Comparison of ENCODE assay signal across 11 mouse cellular contexts in genomic region chr3:21892864-21893404, GRCm38 (mm10).
DNase-seq lines count a peak whose midpoint lies in the region; ATAC-seq lines count a peak whose summit lies in the region.
"Had no signal": no experiment of that assay in that cellular context is flagged by ENCODE, and none has a peak within 500 bp of the region (broad histone marks: within the 10 kb centered on the region; RNA-seq: fewer than 3 reads in every experiment).

No protein-coding gene starts in this region.

- WGBS in embryonic facial prominence, embryonic 14.5 days, result 31% methylated on average over 8 of the region's 8 CpGs
- WGBS in hindbrain, embryonic 14.5 days, result 21% methylated on average over 8 of the region's 8 CpGs
- 18% methylated on average over 8 of the region's 8 CpGs for WGBS in midbrain, embryonic 15.5 days
- 59% methylated on average over 8 of the region's 8 CpGs for WGBS in heart, embryonic 12.5 days

- H3K4me2 ChIP-seq in embryonic facial prominence, embryonic 14.5 days (ENCODE audit: low read depth, low read length), result no peak overlapping the region
- peak overlapping the region; percentile 0; the same call in 1 of the 2 replicates for H3K4me2 ChIP-seq in hindbrain, embryonic 14.5 days (replicated peaks)
- peak overlapping the region; percentile 1; the same call in 1 of the 2 replicates for H3K4me2 ChIP-seq in midbrain, embryonic 15.5 days
- H3K4me2 ChIP-seq in heart, embryonic 12.5 days, result no peak overlapping the region

- peaks cover 11% of the 10 kb centered on the region for H3K4me1 ChIP-seq in embryonic facial prominence, embryonic 14.5 days (ENCODE audit: control insufficient read depth, insufficient read depth, low read length)
- H3K4me1 ChIP-seq in hindbrain, embryonic 14.5 days (replicated peaks; ENCODE audit: control insufficient read depth, insufficient read depth, low read length), result peaks cover 7% of the 10 kb centered on the region
- peaks cover 14% of the 10 kb centered on the region for H3K4me1 ChIP-seq in midbrain, embryonic 15.5 days
- no peaks in the 10 kb centered on the region for H3K4me1 ChIP-seq in heart, embryonic 12.5 days (replicated peaks)

- H3K4me3 ChIP-seq in embryonic facial prominence, embryonic 14.5 days (ENCODE audit: low read depth, low read length), result no peak overlapping the region
- no peak overlapping the region for H3K4me3 ChIP-seq in hindbrain, embryonic 14.5 days (replicated peaks; ENCODE audit: low read length)
- H3K4me3 ChIP-seq in midbrain, embryonic 15.5 days, result no peak overlapping the region
- no peak overlapping the region for H3K4me3 ChIP-seq in heart, embryonic 12.5 days
- H3K4me3 ChIP-seq: erythroblast, embryonic 14.5 days had no signal

- intact Hi-C loops in gastrocnemius, postnatal 14 days (cut with DNase I; ENCODE audit: low total_unique reads), result no loop called here

- peak; percentile 87 for ATAC-seq in embryonic facial prominence, embryonic 14.5 days (ENCODE audit: low read depth)
- ATAC-seq in hindbrain, embryonic 14.5 days (ENCODE audit: low FRiP score), result peak; percentile 87
- ATAC-seq in midbrain, embryonic 15.5 days (replicated peaks), result peak; percentile 83
- ATAC-seq in heart, embryonic 12.5 days (ENCODE audit: insufficient number of reproducible peaks, low FRiP score), result no peak
- no peak for ATAC-seq in megakaryocyte, adult 5-6 weeks (ENCODE audit: poor library complexity, severe bottlenecking)

- H3K36me3 ChIP-seq in embryonic facial prominence, embryonic 14.5 days (ENCODE audit: control insufficient read depth, insufficient read depth, low read length), result no peaks in the 10 kb centered on the region
- H3K36me3 ChIP-seq in hindbrain, embryonic 14.5 days (replicated peaks; ENCODE audit: control insufficient read depth, insufficient read depth), result no peaks in the 10 kb centered on the region
- no peaks in the 10 kb centered on the region for H3K36me3 ChIP-seq in midbrain, embryonic 15.5 days (replicated peaks)
- no peaks in the 10 kb centered on the region for H3K36me3 ChIP-seq in heart, embryonic 12.5 days

- no peaks in the 10 kb centered on the region for H3K9me3 ChIP-seq in embryonic facial prominence, embryonic 14.5 days (ENCODE audit: control insufficient read depth, low read length)
- no peaks in the 10 kb centered on the region for H3K9me3 ChIP-seq in hindbrain, embryonic 14.5 days (ENCODE audit: control insufficient read depth, low read length)
- no peaks in the 10 kb centered on the region for H3K9me3 ChIP-seq in midbrain, embryonic 15.5 days
- no peaks in the 10 kb centered on the region for H3K9me3 ChIP-seq in heart, embryonic 12.5 days (replicated peaks)

- DNase-seq in ZHBTc4 (ENCODE audit: low read depth, low spot score), result peak; percentile 7
- DNase-seq in embryonic facial prominence, embryonic 14.5 days (ENCODE audit: low spot score), result peak; percentile 70
- peak; percentile 37 for DNase-seq in hindbrain, embryonic 14.5 days (ENCODE audit: low spot score)
- no peak for DNase-seq in gastrocnemius, postnatal 14 days
- no peak for DNase-seq in kidney, adult 8-10 months
- DNase-seq: kidney, adult 2 months; lung, adult 2 months had no signal

- H3K27me3 ChIP-seq in embryonic facial prominence, embryonic 14.5 days (replicated peaks; ENCODE audit: control insufficient read depth, insufficient read depth, low read length), result no peaks in the 10 kb centered on the region
- no peaks in the 10 kb centered on the region for H3K27me3 ChIP-seq in hindbrain, embryonic 14.5 days (ENCODE audit: control insufficient read depth, insufficient read depth, low read length)
- H3K27me3 ChIP-seq in midbrain, embryonic 15.5 days (replicated peaks), result no peaks in the 10 kb centered on the region
- no peaks in the 10 kb centered on the region for H3K27me3 ChIP-seq in heart, embryonic 12.5 days (replicated peaks)

- H3K27ac ChIP-seq in embryonic facial prominence, embryonic 14.5 days (replicated peaks; ENCODE audit: low read depth, low read length), result no peak overlapping the region
- peak overlapping the region; percentile 15; the same call in 1 of the 2 replicates for H3K27ac ChIP-seq in hindbrain, embryonic 14.5 days
- peak overlapping the region; percentile 48 for H3K27ac ChIP-seq in midbrain, embryonic 15.5 days
- no peak overlapping the region for H3K27ac ChIP-seq in heart, embryonic 12.5 days (ENCODE audit: poor library complexity, severe bottlenecking)

- no peak overlapping the region for H3K9ac ChIP-seq in embryonic facial prominence, embryonic 14.5 days (ENCODE audit: low read depth, low read length)
- H3K9ac ChIP-seq in hindbrain, embryonic 14.5 days, result no peak overlapping the region
- no peak overlapping the region; the same call in 1 of the 2 replicates for H3K9ac ChIP-seq in midbrain, embryonic 15.5 days
- no peak overlapping the region for H3K9ac ChIP-seq in heart, embryonic 12.5 days

Comparison
In these comparisons a context has a peak if more than half of its experiments do, and no peak if none do; other contexts are left out.
1. DNase-seq: peak in ZHBTc4 (single experiment), embryonic facial prominence, embryonic 14.5 days (single experiment) and hindbrain, embryonic 14.5 days (single experiment); none in gastrocnemius, postnatal 14 days (single experiment) and kidney, adult 8-10 months (0 of 2).
2. ATAC-seq: peak in embryonic facial prominence, embryonic 14.5 days (single experiment), hindbrain, embryonic 14.5 days (single experiment) and midbrain, embryonic 15.5 days (single experiment); none in heart, embryonic 12.5 days (single experiment) and megakaryocyte, adult 5-6 weeks (single experiment).
3. H3K27ac ChIP-seq: peak in hindbrain, embryonic 14.5 days (single experiment) and midbrain, embryonic 15.5 days (single experiment); none in embryonic facial prominence, embryonic 14.5 days (single experiment) and heart, embryonic 12.5 days (single experiment).
4. H3K4me2 ChIP-seq: peak in hindbrain, embryonic 14.5 days (single experiment) and midbrain, embryonic 15.5 days (single experiment); none in embryonic facial prominence, embryonic 14.5 days (single experiment) and heart, embryonic 12.5 days (single experiment).